Mouse (Mus musculus): ENCODE data around the gene Epyc.
"Not testable (repeated sequence)": the region's sequence is repeated elsewhere in the genome, so short reads cannot be mapped to it uniquely, and the experiment has no call there.

The Epyc gene

DNA sequence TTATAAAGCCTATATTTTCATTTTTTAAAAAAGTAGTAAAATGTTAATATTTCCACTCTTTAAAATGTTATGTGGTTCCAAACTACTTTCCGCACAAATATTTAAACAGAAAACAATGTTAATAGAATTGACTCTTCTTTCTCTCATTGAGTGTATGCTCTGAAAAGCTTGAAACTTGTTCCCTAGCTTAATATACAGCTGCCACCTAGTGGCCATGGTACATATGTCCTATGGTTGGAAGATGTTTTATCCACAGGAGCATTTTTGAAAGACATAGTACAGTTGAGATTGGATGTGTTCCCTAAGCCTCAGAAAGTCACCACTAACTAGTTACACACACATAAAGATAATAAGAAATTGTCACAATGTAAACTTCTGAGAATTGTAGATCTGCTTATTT is 60.7 kb downstream of the Epyc start:
- no peak for ATAC-seq (ENCODE audit: insufficient number of reproducible peaks, low FRiP score, low TSS enrichment)

DNA sequence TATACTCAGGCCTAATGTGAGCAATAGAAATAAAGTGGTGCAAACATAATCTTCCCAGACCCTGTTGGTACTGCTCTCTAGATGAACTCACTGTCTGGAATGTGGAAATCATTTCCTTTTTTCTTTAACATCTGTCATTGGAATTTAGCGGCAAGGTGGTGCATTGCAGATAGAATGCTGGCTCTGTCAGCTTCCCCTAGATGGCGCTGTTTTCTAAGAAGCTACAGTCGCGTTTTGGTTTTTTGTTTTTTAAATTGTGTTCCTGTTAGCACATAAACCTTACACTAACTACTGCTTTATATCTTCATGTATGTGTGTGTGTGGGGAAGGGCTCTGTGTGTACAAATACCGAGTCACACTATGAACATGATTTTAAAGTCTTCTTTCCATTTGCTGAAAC is 68.8 kb downstream of the Epyc start:
- ATAC-seq (ENCODE audit: insufficient number of reproducible peaks, low FRiP score, low TSS enrichment): peak; percentile 75

DNA sequence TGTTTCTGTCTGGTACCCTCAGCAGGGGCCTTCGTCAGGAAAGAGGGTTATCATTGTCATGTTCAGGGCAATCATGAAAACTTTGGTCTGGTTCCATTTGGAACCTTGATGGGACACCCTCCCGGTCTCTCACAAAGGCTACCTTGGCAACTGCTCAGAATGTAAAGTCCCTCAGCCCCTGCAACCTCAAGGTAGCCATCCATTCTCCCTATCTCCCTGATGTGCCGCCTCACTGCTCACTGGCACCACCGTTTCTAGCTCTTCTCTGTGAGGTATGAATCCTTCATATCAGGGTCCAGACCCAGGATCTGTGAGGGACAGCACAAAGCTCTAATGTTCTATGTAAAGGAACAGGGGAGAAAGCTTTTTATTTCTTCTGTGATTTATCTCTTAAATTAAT is 70.7 kb downstream of the Epyc start:
- no peak for ATAC-seq (ENCODE audit: insufficient number of reproducible peaks, low FRiP score, low TSS enrichment)

DNA sequence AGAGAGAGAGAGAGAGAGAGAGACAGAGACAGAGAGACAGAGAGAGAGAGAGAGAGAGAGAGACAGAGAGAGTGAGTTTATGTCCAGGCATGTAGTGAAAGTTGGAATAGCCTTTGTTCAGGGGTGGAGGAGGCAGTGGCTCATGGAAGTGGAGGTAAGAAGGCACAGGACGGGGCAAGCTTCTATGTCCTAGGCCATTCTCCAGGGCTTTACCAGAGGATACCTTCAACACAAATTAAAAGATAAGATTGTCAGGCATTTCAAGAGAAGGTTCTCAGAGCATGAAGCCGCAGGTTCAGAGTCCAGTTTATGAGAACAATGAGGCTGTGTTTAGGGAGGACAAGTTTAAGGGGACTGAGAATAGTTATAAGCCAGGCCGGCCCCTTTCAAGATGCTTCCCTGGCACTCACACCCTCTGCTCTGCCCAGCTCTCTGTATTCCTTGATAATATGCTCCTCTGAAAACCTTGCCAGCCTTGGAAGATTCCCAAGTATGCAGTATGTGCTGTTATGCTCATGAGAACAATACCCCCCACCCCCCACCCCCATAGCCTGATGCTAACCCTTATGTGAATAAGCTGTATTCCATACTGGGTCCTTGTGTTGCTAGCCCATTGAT is 71.5 kb downstream of the Epyc start:
- ATAC-seq (ENCODE audit: insufficient number of reproducible peaks, low FRiP score, low TSS enrichment): no peak

DNA sequence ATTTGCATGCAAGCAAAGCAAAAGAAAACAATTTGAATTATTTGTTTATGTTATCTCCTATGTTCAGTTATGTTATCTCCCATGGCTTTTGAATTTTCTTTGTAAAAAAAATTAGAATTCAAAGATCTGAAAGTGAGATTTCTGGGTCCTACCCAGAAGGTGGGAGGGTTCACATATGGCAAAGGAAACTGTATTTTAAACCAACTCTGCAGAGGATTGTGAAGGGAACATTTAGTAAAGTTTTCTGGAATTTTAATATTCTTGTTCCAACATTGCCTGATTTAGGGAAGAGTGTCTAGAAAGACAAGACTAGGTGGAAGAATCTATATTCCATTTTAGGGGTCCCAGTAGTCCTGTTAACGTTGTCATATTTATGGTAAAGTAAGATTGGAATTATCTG is 73.4 kb downstream of the Epyc start:
- ATAC-seq (ENCODE audit: insufficient number of reproducible peaks, low FRiP score, low TSS enrichment): no peak

DNA sequence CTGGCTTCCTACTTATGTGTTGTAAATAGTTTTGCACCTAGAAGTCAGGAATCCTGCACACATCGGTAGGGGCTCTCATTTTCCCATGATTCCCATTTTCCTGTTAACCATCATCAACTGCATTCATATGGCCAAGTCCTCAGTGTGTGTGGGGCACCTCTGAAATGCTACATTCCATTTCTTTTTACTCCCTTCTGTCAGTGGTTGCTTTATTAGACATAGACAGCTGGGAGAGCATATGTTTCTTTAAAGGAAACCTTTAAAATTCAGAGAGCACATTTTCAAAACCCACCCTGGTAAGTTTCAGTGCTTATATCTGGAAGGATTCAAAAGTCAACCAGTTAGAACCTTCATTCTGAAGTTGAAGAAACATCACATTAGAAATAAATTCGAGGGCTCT is 74.2 kb downstream of the Epyc start:
- ATAC-seq (ENCODE audit: insufficient number of reproducible peaks, low FRiP score, low TSS enrichment): no peak

DNA sequence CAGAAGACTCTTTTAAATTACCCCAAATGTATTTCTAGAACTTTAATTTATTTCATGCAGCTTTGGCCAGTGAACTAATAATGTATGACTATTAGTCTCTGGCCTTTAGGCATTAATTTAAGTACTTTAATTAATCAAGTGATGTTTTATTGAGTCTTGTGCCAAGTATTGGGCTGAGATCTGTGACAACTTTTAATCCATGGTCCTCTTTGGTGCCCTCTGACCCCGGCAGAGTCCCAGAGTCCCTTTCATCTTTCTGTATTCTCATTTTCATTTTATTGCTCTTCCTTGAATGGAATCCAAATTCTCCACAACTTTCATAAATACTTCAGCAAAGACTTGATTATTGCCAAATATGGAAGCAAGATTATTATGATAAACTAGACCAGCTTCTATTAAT is 76.8 kb downstream of the Epyc start:
- ATAC-seq (ENCODE audit: insufficient number of reproducible peaks, low FRiP score, low TSS enrichment): no peak

DNA sequence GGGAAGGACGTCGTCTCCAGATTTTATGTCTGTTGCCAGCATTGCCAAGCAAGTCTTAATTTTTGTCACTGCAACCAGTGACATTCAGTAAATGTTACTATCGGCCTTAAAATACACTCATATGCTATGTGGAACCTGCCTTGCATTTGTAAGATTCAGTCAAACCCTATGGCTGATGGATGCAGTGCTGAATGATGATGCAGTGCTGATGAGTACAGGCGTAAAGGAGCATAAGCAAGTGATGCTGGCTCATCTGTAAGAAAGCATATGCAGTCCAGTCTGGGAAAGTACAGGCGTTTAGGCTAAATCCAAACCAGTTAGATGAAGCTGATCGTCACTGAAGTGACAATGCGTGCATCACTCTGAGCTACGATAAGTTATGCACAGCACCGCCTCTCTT is 78.8 kb downstream of the Epyc start:
- no peak for ATAC-seq (ENCODE audit: insufficient number of reproducible peaks, low FRiP score, low TSS enrichment)

DNA sequence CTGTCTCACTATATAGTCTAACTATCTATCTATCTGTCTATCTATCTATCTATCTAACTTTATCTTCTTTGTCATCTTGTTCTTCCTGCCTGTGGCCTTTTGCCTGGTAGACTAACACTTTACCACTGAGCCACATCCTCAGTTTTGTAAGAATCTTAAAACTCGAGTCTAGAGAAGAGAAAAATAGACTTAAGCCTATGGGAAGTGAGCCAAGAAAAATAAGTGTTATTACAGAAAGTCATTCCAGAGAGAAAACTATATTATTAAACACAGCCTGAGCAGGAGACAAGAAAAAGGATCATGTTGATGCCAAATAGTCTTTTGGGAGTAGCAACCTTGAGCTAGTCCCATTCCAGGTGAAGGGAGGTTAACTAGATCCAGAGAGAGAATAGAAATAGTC is 82.1 kb downstream of the Epyc start:
- ATAC-seq (ENCODE audit: insufficient number of reproducible peaks, low FRiP score, low TSS enrichment): no peak

DNA sequence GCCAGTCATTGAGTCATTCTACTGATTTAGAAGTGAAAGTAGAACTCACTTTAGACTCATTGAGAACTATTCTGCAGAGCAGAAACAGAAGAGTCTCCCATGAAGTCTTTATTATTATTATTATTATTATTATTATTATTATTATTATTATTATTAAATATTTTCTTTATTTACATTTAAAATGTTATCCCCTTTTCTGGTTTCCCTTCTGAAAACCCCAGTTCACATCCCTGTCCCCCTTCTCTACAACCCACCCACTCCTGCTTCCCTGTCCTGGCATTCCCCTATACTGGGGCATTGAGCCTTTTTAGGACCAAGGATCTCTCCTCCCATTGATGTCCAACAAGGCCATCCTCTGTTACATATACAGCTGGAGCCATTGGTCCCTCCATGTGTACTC is 82.8 kb downstream of the Epyc start, which contains the start of gene C030005K15Rik:
Gene C030005K15Rik (minus strand): TSS at position 101 of the 400 bp plus-strand sequence.
- ATAC-seq (ENCODE audit: insufficient number of reproducible peaks, low FRiP score, low TSS enrichment): not testable (repeated sequence)
